Mouse (Mus musculus): ENCODE measurements around the gene Agtr2. TPM values are rescaled to one million over a fixed set of nuclear protein-coding genes. Genes with fewer than 3 reads are reported as not detected.
"Not testable (repeated sequence)": the region's sequence is repeated elsewhere in the genome, so short reads cannot be mapped to it uniquely, and the experiment has no call there.

Gene Agtr2
- not detected in 2 replicates for polyA plus RNA-seq (2012; rRNA removed)

GRCm38 (mm10) chrX:21484414-21484813 is at the start of gene Agtr2:
TSS of gene Agtr2 (plus strand) at chrX:21484544.
- Histone ChIP-seq H3K27ac (ENCODE audit: insufficient read depth, low read depth, low read length) (no peak within 1 kb of the TSS), H3K27me3 (ENCODE audit: control insufficient read depth, insufficient read depth, low read length) (no peaks in the 10 kb centered on the region), H3K36me3 (ENCODE audit: control insufficient read depth, insufficient read depth, low read length) (no peaks in the 10 kb centered on the region), H3K4me1 (ENCODE audit: control insufficient read depth, insufficient read depth, insufficient read length, low read length) (no peaks in the 10 kb centered on the region), H3K4me3 (ENCODE audit: low read depth, low read length) (no peak within 1 kb of the TSS)
- TF ChIP-seq POLR2A (IDR thresholded peaks at IDR 0.05; ENCODE audit: low read depth, low read length) (no peak), CTCF (IDR thresholded peaks at IDR 0.05; ENCODE audit: extremely low read depth, insufficient read length, insufficient replicate concordance, low read depth, low read length) (no peak)
- 70% methylated on average over 5 of the region's 5 CpGs for WGBS

- TF ChIP-seq CTCF (IDR thresholded peaks at IDR 0.05; ENCODE audit: extremely low read depth, insufficient read length, insufficient replicate concordance, low read depth, low read length), result no peak
- TF ChIP-seq POLR2A (IDR thresholded peaks at IDR 0.05; ENCODE audit: low read depth, low read length), result no peak
- H3K27me3 ChIP-seq (ENCODE audit: control insufficient read depth, insufficient read depth, low read length), result no peaks in the 10 kb centered on the region
- H3K27ac ChIP-seq (ENCODE audit: insufficient read depth, low read depth, low read length), result no peak overlapping the region
- H3K36me3 ChIP-seq (ENCODE audit: control insufficient read depth, insufficient read depth, low read length), result no peaks in the 10 kb centered on the region
- no peaks in the 10 kb centered on the region for H3K4me1 ChIP-seq (ENCODE audit: control insufficient read depth, insufficient read depth, insufficient read length, low read length)
- H3K4me3 ChIP-seq (ENCODE audit: low read depth, low read length), result no peak overlapping the region
- 40% methylated on average over 3 of the region's 3 CpGs for WGBS
These were observed 31.8 kb upstream of the Agtr2 start for GRCm38 (mm10) chrX:21452519-21452918.

- 55% methylated on average over 2 of the region's 2 CpGs for WGBS
- H3K27me3 ChIP-seq (ENCODE audit: control insufficient read depth, insufficient read depth, low read length), result no peaks in the 10 kb centered on the region
- H3K4me1 ChIP-seq (ENCODE audit: control insufficient read depth, insufficient read depth, insufficient read length, low read length), result no peaks in the 10 kb centered on the region
- no peak overlapping the region for H3K4me3 ChIP-seq (ENCODE audit: low read depth, low read length)
- no peaks in the 10 kb centered on the region for H3K36me3 ChIP-seq (ENCODE audit: control insufficient read depth, insufficient read depth, low read length)
- H3K27ac ChIP-seq (ENCODE audit: insufficient read depth, low read depth, low read length), result no peak overlapping the region
- TF ChIP-seq CTCF (IDR thresholded peaks at IDR 0.05; ENCODE audit: extremely low read depth, insufficient read length, insufficient replicate concordance, low read depth, low read length) (no peak), POLR2A (IDR thresholded peaks at IDR 0.05; ENCODE audit: low read depth, low read length) (no peak)
These were observed 3.8 kb downstream of the Agtr2 start for GRCm38 (mm10) chrX:21488111-21488510.

- WGBS, result 7% methylated on average over 2 of the region's 2 CpGs
- H3K27me3 ChIP-seq (ENCODE audit: control insufficient read depth, insufficient read depth, low read length), result no peaks in the 10 kb centered on the region
- no peak overlapping the region for H3K27ac ChIP-seq (ENCODE audit: insufficient read depth, low read depth, low read length)
- no peaks in the 10 kb centered on the region for H3K36me3 ChIP-seq (ENCODE audit: control insufficient read depth, insufficient read depth, low read length)
- no peak overlapping the region for H3K4me3 ChIP-seq (ENCODE audit: low read depth, low read length)
- no peaks in the 10 kb centered on the region for H3K4me1 ChIP-seq (ENCODE audit: control insufficient read depth, insufficient read depth, insufficient read length, low read length)
- TF ChIP-seq CTCF (IDR thresholded peaks at IDR 0.05; ENCODE audit: extremely low read depth, insufficient read length, insufficient replicate concordance, low read depth, low read length), result no peak
- TF ChIP-seq POLR2A (IDR thresholded peaks at IDR 0.05; ENCODE audit: low read depth, low read length), result no peak
These were observed 15.9 kb downstream of the Agtr2 start for GRCm38 (mm10) chrX:21500242-21500641.

GRCm38 (mm10) chrX:21507333-21507732 is 23.0 kb downstream of the Agtr2 start:
- not testable (repeated sequence) for H3K4me1 ChIP-seq (ENCODE audit: control insufficient read depth, insufficient read depth, insufficient read length, low read length); H3K27me3 ChIP-seq (ENCODE audit: control insufficient read depth, insufficient read depth, low read length); H3K27ac ChIP-seq (ENCODE audit: insufficient read depth, low read depth, low read length); H3K4me3 ChIP-seq (ENCODE audit: low read depth, low read length); H3K36me3 ChIP-seq (ENCODE audit: control insufficient read depth, insufficient read depth, low read length)
- 76% methylated on average over 2 of the region's 2 CpGs for WGBS

GRCm38 (mm10) chrX:21522590-21522989 is 38.2 kb downstream of the Agtr2 start:
- no peak overlapping the region for H3K27ac ChIP-seq (ENCODE audit: insufficient read depth, low read depth, low read length)
- WGBS, result 64% methylated on average over 4 of the region's 4 CpGs
- no peak overlapping the region for H3K4me3 ChIP-seq (ENCODE audit: low read depth, low read length)
- no peaks in the 10 kb centered on the region for H3K4me1 ChIP-seq (ENCODE audit: control insufficient read depth, insufficient read depth, insufficient read length, low read length)
- no peaks in the 10 kb centered on the region for H3K27me3 ChIP-seq (ENCODE audit: control insufficient read depth, insufficient read depth, low read length)
- no peaks in the 10 kb centered on the region for H3K36me3 ChIP-seq (ENCODE audit: control insufficient read depth, insufficient read depth, low read length)
- TF ChIP-seq POLR2A (IDR thresholded peaks at IDR 0.05; ENCODE audit: low read depth, low read length) (no peak), CTCF (IDR thresholded peaks at IDR 0.05; ENCODE audit: extremely low read depth, insufficient read length, insufficient replicate concordance, low read depth, low read length) (no peak)

Other genes starting within 250 kb of the Agtr2 start
- gene Slc6a14, start 230.4 kb downstream of the Agtr2 start, polyA plus RNA-seq (2012; rRNA removed), result not detected in 2 replicates

Data from small intestine, adult 2 months (tissue).